Mouse (Mus musculus): Measurements from ENCODE around the gene Rgs12. TPM values are rescaled to one million over a fixed set of nuclear protein-coding genes. Genes with fewer than 3 reads are reported as not detected.

Gene Rgs12
- total RNA-seq, 2 experiments from 2014 or later = 7.1 to 8.6 TPM

DNA sequence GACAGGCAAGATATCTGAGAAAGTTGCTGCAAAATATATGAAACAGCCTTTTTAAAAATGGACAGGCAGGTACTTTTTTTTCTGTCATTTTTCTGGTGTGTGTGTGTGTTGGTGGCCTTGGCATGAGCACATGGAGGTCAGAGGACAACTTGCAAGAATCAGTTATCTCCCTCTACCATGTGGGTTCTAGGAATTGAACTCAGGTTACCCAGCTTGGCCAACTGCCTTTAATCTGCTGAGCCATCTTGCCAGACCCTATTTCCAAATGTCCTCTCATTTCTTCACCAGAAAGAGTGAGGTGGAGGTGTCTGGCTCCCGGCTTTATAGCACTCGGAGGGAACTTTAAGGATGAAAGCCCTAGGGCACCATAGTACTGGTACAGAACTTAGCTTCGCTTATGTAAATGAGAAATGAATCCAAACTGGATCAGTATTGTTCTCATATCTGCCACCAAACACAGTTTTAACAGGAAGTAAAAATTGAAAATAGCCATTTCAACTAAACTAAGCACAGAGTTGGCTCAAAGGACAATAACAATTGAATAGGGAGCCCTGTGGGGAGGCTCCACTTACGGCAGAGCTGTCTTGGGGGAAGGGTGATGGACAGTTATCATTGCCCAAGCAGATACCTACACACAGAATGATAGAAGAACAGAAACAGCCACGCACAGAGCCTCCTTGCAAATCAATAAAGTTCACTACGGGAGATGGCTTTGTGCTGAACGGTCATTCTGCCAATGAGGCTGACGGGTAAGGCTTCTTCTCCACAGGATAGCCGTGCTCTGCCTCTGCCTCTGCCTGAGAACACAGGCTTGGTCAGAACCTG is 18.9 kb upstream of the Rgs12 start:
- DNase-seq = no peak
- intact Hi-C loops (cut with DNase I; ENCODE audit: low total_unique reads) = no loop called here

GRCm38 (mm10) chr5:34931091-34931490 is 18.2 kb upstream of the Rgs12 start:
- no peak for DNase-seq
- intact Hi-C loops (cut with DNase I; ENCODE audit: low total_unique reads) = no loop called here

DNA sequence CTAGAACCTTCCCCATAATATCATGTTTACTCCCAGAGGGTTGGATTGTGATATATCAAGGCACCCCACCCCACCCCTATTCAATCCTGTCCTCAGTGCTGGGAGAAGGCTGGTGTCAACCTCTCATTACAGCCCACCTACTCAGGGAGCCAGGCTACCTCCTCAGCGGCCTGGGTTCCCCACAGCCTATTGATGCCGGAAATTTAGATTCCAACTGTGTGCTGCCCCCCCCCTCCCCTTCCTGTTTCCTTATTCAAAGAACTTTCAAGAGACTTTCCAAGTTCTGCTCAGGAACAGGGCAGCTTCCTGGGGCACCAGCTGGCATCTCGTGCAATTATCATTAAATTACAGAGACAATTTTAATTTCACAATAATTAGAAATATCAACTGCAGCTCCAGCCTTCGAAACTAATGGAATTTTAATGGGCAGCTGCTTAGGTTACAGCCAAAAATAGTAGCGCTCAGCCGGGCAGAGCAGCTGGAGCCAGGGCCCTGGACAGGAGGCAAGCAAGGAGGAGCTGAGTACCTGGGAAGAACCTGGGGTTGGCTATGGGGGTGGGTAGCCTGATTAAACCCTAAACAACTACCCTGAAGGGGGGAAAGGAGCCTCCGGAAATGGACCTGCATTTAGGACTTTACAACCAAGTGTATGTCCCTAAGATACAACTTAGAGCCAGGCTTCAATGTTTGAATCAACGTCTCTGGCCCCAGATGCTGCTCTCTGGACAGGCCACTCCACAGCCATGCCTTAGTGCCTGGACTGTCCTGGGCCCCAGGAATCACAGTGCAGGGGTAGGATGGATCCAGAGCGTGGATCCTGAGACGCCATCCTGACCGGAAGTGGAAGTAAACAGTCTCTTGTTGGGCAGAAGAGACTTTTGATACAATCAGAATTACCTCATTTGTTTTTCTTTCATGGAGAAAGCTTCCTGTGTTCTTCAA is 17.5 kb upstream of the Rgs12 start:
- no peak for DNase-seq
- intact Hi-C loops (cut with DNase I; ENCODE audit: low total_unique reads) = no loop called here

GRCm38 (mm10) chr5:34932458-34932806 is 16.8 kb upstream of the Rgs12 start:
- intact Hi-C loops (cut with DNase I; ENCODE audit: low total_unique reads) = no loop called here

GRCm38 (mm10) chr5:34933461-34933860 is 15.8 kb upstream of the Rgs12 start:
- intact Hi-C loops (cut with DNase I; ENCODE audit: low total_unique reads) = no loop called here
- DNase-seq = no peak

More at GRCm38 (mm10) chr5:34932458-34932806, 16.8 kb upstream of the Rgs12 start:
- no peak for DNase-seq

GRCm38 (mm10) chr5:34941710-34942470 is 7.4 kb upstream of the Rgs12 start:
- no peak for DNase-seq
- intact Hi-C loops (cut with DNase I; ENCODE audit: low total_unique reads) = no loop called here

DNA sequence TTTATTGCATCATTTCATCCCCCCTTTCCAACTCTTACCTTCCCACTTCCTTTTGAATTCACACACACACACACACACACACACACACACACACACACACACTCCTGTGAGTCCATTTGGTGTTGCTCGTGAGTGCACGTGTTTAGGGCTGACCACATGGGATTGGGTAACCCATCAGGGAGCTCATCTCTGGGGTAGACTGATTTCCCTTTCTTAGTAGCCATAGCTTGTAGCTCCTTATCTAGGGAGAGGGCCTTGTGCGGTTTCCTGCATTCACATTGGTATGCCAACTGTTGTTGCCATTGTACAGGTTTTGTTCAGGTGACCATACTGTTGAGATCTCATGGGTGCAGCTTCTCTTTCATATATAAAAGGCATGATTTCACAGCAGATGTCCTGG is 5.8 kb upstream of the Rgs12 start:
- intact Hi-C loops (cut with DNase I; ENCODE audit: low total_unique reads) = no loop called here
- DNase-seq = no peak

DNA sequence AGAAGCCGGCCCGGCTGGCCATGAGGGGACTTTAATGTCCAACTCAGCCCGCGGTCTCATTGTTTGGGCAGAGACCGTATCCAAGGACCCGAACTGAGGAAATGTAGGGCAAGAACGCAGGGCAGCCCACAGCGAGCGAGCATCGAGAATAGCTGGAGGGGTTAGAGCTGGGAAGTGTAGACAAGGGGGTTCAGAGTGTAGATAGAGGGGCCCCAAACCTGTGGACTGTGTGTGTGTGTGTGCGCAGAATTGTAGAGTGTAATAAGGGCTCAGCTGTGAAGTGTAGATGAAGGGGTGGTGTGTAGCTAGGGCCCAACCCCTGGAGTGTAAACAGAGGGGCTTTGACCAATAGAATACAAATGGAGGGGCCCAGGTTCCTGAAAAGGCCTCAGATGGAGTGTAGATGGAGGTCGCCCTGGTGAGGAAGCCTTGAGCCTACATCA is 545 bp downstream of the Rgs12 start:
- no peak for DNase-seq
- intact Hi-C loops (cut with DNase I; ENCODE audit: low total_unique reads) = no loop called here

DNA sequence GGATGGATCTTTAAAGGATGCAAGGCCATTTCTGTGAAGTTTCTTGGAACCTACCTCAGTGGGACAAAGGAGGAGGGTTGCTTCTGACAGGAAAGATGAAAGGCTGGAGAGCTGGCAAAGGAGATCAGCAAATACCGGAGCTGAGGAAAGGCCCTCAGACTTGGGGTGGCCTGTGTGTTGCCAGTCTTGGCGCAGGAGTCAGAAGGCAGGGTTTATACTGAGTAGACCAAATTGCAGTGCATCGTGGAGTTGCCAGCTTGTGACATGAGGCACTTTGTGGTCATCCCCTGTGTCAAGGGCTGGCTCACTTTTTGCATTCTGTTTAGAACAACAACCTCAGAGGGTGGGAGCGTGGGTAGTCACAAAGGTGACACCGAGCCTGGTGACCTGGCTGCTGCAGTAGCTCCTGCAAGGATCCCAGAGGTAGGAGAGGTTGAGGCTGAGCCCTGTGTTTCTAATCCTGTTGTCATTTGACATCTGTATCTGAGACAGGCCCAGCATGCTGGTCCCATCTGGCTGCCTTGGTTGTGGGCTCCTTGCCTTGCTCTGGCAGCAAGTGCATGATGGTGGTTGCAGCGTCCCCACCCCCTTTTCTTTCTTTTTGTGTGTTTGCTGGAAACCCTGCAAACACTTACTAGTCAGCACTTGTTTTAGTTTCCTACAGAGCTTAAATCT is 1.4 kb downstream of the Rgs12 start:
- intact Hi-C loops (cut with DNase I; ENCODE audit: low total_unique reads) = no loop called here
- no peak for DNase-seq

DNA sequence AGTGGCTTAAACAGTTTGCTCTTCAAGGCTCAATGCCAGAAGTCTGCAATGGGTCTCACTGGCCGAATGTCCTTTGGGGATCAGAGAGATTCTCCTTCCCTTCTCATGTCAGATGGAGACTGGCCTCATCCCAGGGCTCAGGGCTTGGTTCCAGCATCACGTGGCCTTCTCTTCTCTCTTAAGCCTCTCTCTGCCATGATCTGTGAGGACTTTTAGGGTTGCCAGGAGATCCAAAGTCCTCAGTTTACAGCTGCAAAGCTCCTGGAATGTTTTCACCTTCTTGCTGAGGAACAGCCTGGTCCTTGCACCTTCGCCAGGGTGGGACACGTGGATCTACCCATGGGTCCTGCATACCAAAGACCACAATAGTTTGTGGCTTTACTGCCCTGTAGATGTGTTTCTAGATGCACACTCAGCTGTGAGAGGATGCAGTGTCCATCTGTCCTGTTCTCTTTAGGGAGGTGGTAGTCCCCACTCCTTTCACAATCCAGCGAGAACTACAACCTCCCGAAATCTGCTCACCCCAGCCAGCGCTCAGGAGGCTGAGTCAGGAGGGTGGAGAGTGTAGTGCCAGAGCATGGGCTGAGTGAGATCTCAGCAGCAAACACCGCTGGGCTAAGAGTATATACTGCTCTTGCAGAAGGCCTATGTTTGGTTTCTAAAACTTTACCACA is 2.1 kb downstream of the Rgs12 start:
- peak; percentile 60 for DNase-seq
- intact Hi-C loops (cut with DNase I; ENCODE audit: low total_unique reads) = no loop called here

DNA sequence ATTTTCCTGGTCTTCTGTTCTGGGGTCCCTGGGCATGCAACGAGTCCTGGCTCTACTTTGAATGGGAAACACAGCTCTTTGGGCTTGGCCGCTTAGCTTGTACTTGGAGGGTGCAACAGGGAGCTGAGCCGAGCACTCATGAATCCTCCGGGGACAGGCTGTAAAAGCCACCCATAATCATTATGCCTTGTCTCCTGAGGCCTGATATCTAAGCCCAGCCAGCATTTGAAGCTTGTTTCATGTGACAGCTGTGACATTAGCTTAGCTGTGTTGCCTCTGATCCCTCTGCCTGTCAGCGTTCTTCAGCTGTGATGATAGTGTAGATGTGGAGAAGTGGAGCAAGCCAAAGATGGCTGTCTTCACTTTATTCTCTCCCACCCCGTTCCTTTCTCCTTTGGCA is 5.3 kb downstream of the Rgs12 start:
- intact Hi-C loops (cut with DNase I; ENCODE audit: low total_unique reads) = no loop called here
- DNase-seq = no peak

GRCm38 (mm10) chr5:34955630-34956029 is 6.4 kb downstream of the Rgs12 start:
- intact Hi-C loops (cut with DNase I; ENCODE audit: low total_unique reads) = no loop called here
- DNase-seq = peak; percentile 54

DNA sequence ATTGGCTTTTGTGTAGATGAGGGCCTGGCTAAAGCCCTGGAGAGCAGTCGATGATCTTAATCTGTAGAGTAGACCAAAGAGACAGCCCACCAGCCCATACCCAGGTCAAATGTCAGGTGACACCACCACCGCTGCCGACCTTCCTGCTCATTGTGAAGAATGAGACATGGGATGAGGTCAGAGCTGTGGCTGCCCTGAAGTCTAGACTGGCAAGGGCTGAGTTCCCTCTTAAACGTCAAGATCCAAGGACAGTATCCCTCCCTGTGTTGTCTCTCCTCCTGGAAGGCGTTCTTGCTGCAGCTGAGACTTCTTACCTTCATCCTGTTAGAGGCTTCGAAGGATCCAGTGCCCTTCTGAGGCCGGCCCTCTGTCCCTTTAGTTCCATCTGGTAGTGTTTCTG is 6.9 kb downstream of the Rgs12 start:
- no peak for DNase-seq
- intact Hi-C loops (cut with DNase I; ENCODE audit: low total_unique reads) = no loop called here

- peak; percentile 30 for DNase-seq
- intact Hi-C loops (cut with DNase I; ENCODE audit: low total_unique reads) = no loop called here
Observed at GRCm38 (mm10) chr5:34957015-34957414, 7.8 kb downstream of the Rgs12 start.

DNA sequence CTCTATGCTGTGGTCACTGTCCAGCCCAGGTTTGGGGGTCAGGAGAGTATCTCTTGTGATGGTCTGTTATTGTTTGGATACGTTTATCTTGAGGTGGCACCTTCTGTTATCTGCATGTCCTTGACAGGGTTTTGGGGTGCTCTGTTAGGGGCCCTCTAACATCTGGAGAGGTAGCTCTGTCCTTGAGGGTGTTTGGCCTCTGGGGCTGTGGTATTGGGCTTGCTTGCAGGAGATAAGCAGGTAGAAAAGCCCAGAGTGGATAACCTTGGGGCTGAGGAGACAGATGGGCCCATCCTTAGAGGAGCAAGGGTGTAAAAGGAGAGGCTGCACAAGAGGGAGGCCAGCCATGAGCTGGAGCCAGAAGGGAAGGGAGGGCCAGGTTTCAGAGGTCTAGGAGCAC is 10.8 kb downstream of the Rgs12 start:
- DNase-seq = no peak
- intact Hi-C loops (cut with DNase I; ENCODE audit: low total_unique reads) = no loop called here

- intact Hi-C loops (cut with DNase I; ENCODE audit: low total_unique reads) = no loop called here
Observed at GRCm38 (mm10) chr5:34965531-34965930, 16.3 kb downstream of the Rgs12 start.

GRCm38 (mm10) chr5:34968386-34968785 is 19.1 kb downstream of the Rgs12 start:
- intact Hi-C loops (cut with DNase I; ENCODE audit: low total_unique reads) = no loop called here
- DNase-seq = no peak

More at GRCm38 (mm10) chr5:34965531-34965930, 16.3 kb downstream of the Rgs12 start:
- no peak for DNase-seq

- no peak for DNase-seq
- intact Hi-C loops (cut with DNase I; ENCODE audit: low total_unique reads) = no loop called here
Observed at GRCm38 (mm10) chr5:34972471-34972870, 23.2 kb downstream of the Rgs12 start.

Data from gastrocnemius, postnatal 14 days (tissue).